Mouse (Mus musculus) midbrain, embryonic 13.5 days (tissue): ENCODE measurements at regions not wholly inside any gene's neighbourhood (a gene's known extent, or its start where the extent isn't known, plus 50 kb on each side); places are given as distances from the start of the nearest gene placed in this dataset.

Experiments used
- ATAC-seq: fragments of 200-750 bp; cut with Nextera tagmentation; 2 replicates; pipeline ENCODE4 v1.8.0; 2017; ENCODE audit warnings: mild to moderate bottlenecking, moderate TSS enrichment, moderate library complexity
- H3K27ac ChIP-seq: fragments of 300-500 bp; sonication (generic); 2 replicates; pipeline ENCODE4 v1.5.1; 2015; ENCODE audit warnings: inconsistent platforms, mild to moderate bottlenecking, moderate library complexity
- H3K27me3 ChIP-seq: fragments of 300-500 bp; sonication (generic); 2 replicates; pipeline ENCODE4 v1.6.1; 2015; ENCODE audit warnings: mild to moderate bottlenecking, inconsistent platforms
- H3K36me3 ChIP-seq: fragments of 300-500 bp; sonication (generic); 2 replicates; pipeline ENCODE4 v1.6.1; 2015; ENCODE audit warnings: mild to moderate bottlenecking, inconsistent platforms
- H3K4me1 ChIP-seq: fragments of 300-500 bp; sonication (generic); replicated peaks from 2 replicates; pipeline ENCODE4 v1.6.1; 2015; ENCODE audit warnings: inconsistent platforms
- H3K4me2 ChIP-seq: fragments of 300-500 bp; sonication (generic); replicated peaks from 2 replicates; pipeline ENCODE4 v1.6.1; 2015; ENCODE audit warnings: moderate library complexity, mild to moderate bottlenecking, inconsistent platforms
- H3K4me3 ChIP-seq: fragments of 300-500 bp; sonication (generic); replicated peaks from 2 replicates; pipeline ENCODE4 v1.5.1; 2015; ENCODE audit warnings: mild to moderate bottlenecking, inconsistent platforms
- H3K9ac ChIP-seq: fragments of 300-500 bp; sonication (generic); replicated peaks from 2 replicates; pipeline ENCODE4 v1.6.1; 2015; ENCODE audit warnings: mild to moderate bottlenecking, inconsistent platforms
- H3K9me3 ChIP-seq: fragments of 300-500 bp; sonication (generic); 2 replicates; pipeline ENCODE4 v1.6.1; 2016; ENCODE audit warnings: mild to moderate bottlenecking, inconsistent platforms
- WGBS: fragments of 180-500 bp; shearing (Covaris S2); methylation state at CpG from one replicate; pipeline ENCODE4 v1.1.7; 2015; 5-methylcytosine and 5-hydroxymethylcytosine counted together

DNA sequence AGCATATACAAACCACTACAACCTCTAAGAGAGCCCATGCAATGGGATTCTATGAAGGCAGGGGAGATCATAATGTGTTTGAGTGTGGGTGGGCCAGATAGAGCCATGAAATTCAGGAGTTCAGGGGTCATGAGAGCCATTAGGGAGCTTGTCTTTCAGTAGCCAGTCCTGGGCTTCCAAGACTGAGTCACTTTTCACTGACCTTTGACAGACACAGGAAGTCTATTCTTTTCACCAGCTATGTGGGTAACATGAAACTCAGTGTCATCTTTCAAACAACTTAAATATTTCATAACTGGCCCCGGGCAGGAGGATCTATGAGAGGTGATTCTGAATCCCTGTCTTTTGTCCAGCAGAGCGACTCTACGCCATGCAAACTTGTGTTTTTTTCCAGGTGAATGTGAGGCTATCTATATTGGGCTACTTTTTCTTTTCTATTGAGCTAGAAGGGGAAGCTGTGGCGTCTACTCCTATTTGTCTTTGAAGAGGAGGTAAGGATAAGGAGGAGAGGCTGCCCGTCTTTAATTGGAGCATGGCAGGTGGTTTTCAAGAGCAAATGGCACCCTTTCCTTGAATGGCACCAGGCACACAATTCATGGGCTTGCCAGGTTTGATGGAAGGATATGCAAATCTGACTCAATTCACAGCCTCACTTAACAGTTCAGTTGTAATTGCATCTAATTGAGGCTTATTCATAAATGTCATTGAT lies 95.6 kb upstream of the Chd2 start:
- no peak overlapping the region for H3K9ac ChIP-seq
- H3K4me3 ChIP-seq, result no peak overlapping the region
- peak; percentile 77 for ATAC-seq
- no peaks in the 10 kb centered on the region for H3K36me3 ChIP-seq
- WGBS, result 52% methylated on average over 5 of the region's 5 CpGs
- H3K27me3 ChIP-seq, result peaks cover 46% of the 10 kb centered on the region
- no peaks in the 10 kb centered on the region for H3K9me3 ChIP-seq
- H3K27ac ChIP-seq, result peak overlapping the region; percentile 41; the same call in 1 of the 2 replicates
- H3K4me2 ChIP-seq, result no peak overlapping the region
- peaks cover 12% of the 10 kb centered on the region for H3K4me1 ChIP-seq

DNA sequence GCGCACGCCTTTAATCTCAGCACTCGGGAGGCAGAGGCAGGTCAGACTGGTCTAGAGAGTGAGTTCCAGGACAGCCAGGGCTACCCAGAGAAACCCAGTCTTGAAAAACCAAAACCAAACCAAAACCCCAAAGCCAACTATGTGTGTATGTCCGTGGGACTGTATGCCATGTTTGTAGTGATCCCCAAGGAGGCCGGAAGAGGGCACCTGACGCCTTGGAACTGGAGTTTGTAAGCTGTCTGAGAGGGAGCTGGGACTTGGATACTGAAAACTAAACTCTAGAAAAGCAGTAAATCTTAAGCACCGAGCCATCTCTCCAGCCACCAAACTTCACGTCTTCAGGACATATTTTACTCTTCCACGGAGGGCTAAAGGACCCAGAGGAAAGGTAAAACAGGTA lies 93.8 kb upstream of the Chd2 start:
- H3K9ac ChIP-seq, result no peak overlapping the region
- no peak for ATAC-seq

DNA sequence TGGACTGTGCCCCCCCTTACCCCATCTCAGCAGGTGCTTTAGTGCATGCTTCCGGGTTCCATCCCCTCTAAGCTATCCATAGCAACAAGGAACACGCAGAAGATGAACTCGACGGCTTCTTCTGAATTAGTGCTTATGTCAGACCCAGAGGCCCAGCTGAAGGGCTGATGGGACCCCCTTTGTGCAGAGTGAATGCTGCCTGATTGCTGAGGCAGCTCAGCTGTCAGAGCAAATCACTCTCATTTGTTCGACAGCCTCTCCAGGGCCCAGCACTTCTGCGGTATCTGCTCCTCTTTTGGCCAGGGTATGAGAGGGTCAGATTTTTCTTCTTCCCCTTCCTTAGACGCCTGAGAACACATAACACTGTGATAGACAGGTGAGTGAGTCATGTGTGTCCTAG lies 89.2 kb upstream of the Chd2 start:
- ATAC-seq, result peak; percentile 75

More for the DNA sequence above, 93.8 kb upstream of the Chd2 start:
- H3K4me2 ChIP-seq, result no peak overlapping the region
- peaks cover 17% of the 10 kb centered on the region for H3K4me1 ChIP-seq
- no peak overlapping the region for H3K4me3 ChIP-seq
- no peaks in the 10 kb centered on the region for H3K36me3 ChIP-seq
- H3K27me3 ChIP-seq, result peaks cover 32% of the 10 kb centered on the region
- H3K9me3 ChIP-seq, result no peaks in the 10 kb centered on the region
- 94% methylated on average over 9 of the region's 9 CpGs for WGBS
- H3K27ac ChIP-seq, result no peak overlapping the region

GRCm38 (mm10) chr7:73629182-73629581 lies 87.6 kb upstream of the Chd2 start:
- no peak for ATAC-seq
- H3K4me1 ChIP-seq, result peaks cover 14% of the 10 kb centered on the region
- peaks cover 23% of the 10 kb centered on the region; the same call in 1 of the 2 replicates for H3K27me3 ChIP-seq
- H3K9ac ChIP-seq, result no peak overlapping the region
- no peak overlapping the region for H3K27ac ChIP-seq
- 96% methylated on average over 2 of the region's 2 CpGs for WGBS
- H3K9me3 ChIP-seq, result no peaks in the 10 kb centered on the region
- H3K36me3 ChIP-seq, result no peaks in the 10 kb centered on the region
- H3K4me2 ChIP-seq, result no peak overlapping the region
- no peak overlapping the region for H3K4me3 ChIP-seq

More for the DNA sequence above, 89.2 kb upstream of the Chd2 start:
- Histone ChIP-seq H3K27ac (no peak overlapping the region), H3K36me3 (no peaks in the 10 kb centered on the region), H3K9ac (no peak overlapping the region), H3K4me3 (no peak overlapping the region), H3K4me2 (no peak overlapping the region), H3K27me3 (peaks cover 23% of the 10 kb centered on the region), H3K4me1 (peaks cover 14% of the 10 kb centered on the region), H3K9me3 (no peaks in the 10 kb centered on the region)
- WGBS, result 8% methylated on average over 7 of the region's 7 CpGs

GRCm38 (mm10) chr7:73628071-73628470 lies 86.4 kb upstream of the Chd2 start:
- no peak overlapping the region for H3K4me2 ChIP-seq
- H3K9ac ChIP-seq, result no peak overlapping the region
- H3K27ac ChIP-seq, result no peak overlapping the region
- peaks cover 23% of the 10 kb centered on the region; the same call in 1 of the 2 replicates for H3K27me3 ChIP-seq
- ATAC-seq, result peak; percentile 83
- no peaks in the 10 kb centered on the region for H3K9me3 ChIP-seq
- peaks cover 14% of the 10 kb centered on the region for H3K4me1 ChIP-seq
- H3K36me3 ChIP-seq, result no peaks in the 10 kb centered on the region
- H3K4me3 ChIP-seq, result no peak overlapping the region
- WGBS, result under 1% methylated on average over 6 of the region's 6 CpGs

GRCm38 (mm10) chr7:73626291-73626690 lies 84.7 kb upstream of the Chd2 start:
- Histone ChIP-seq H3K4me1 (peaks cover 14% of the 10 kb centered on the region), H3K9ac (no peak overlapping the region), H3K4me2 (no peak overlapping the region), H3K27ac (no peak overlapping the region), H3K9me3 (no peaks in the 10 kb centered on the region), H3K4me3 (no peak overlapping the region), H3K36me3 (no peaks in the 10 kb centered on the region), H3K27me3 (peaks cover 18% of the 10 kb centered on the region; the same call in 1 of the 2 replicates)
- ATAC-seq, result no peak
- WGBS, result 82% methylated on average over 7 of the region's 7 CpGs

- peaks cover 18% of the 10 kb centered on the region; the same call in 1 of the 2 replicates for H3K27me3 ChIP-seq
- no peaks in the 10 kb centered on the region for H3K9me3 ChIP-seq
- no peaks in the 10 kb centered on the region for H3K36me3 ChIP-seq
- ATAC-seq, result no peak
- no peak overlapping the region for H3K27ac ChIP-seq
- no peak overlapping the region for H3K4me2 ChIP-seq
- H3K9ac ChIP-seq, result no peak overlapping the region
- H3K4me3 ChIP-seq, result no peak overlapping the region
- H3K4me1 ChIP-seq, result peaks cover 11% of the 10 kb centered on the region
These were observed 84.0 kb upstream of the Chd2 start for GRCm38 (mm10) chr7:73625651-73626050.

DNA sequence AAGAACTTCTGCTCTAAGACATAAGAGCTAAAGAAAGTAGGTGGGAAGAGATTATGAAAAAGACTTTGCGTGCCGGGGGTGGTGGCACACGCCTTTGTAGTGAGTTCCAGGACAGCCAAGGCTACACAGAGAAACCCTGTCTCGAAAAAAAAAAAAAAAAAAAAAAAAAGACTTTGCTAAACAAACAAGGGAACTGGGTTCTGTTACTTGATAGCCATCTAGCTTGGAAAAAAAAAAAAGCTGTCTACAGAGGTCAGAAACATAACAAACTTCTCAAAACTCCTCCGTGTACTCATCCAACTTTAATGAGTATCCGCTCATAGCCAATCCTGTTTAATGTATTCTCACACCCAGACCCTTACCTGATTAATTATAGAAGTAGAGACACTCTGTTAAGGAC lies 83.4 kb upstream of the Chd2 start:
- Histone ChIP-seq H3K27ac (no peak overlapping the region), H3K9ac (no peak overlapping the region), H3K4me1 (peaks cover 5% of the 10 kb centered on the region; the same call in 1 of the 2 replicates), H3K36me3 (no peaks in the 10 kb centered on the region), H3K4me2 (no peak overlapping the region), H3K27me3 (peaks cover 18% of the 10 kb centered on the region; the same call in 1 of the 2 replicates), H3K9me3 (no peaks in the 10 kb centered on the region), H3K4me3 (no peak overlapping the region)
- no peak for ATAC-seq
- 80% methylated on average over 6 of the region's 6 CpGs for WGBS

- Histone ChIP-seq H3K27me3 (peaks cover 13% of the 10 kb centered on the region; the same call in 1 of the 2 replicates), H3K9me3 (no peaks in the 10 kb centered on the region), H3K4me2 (no peak overlapping the region), H3K27ac (no peak overlapping the region), H3K36me3 (no peaks in the 10 kb centered on the region), H3K4me1 (peaks cover 7% of the 10 kb centered on the region; the same call in 1 of the 2 replicates), H3K4me3 (no peak overlapping the region), H3K9ac (no peak overlapping the region)
- 88% methylated on average over 3 of the region's 3 CpGs for WGBS
- ATAC-seq, result no peak
These were observed 82.5 kb upstream of the Chd2 start for GRCm38 (mm10) chr7:73624093-73624600.

DNA sequence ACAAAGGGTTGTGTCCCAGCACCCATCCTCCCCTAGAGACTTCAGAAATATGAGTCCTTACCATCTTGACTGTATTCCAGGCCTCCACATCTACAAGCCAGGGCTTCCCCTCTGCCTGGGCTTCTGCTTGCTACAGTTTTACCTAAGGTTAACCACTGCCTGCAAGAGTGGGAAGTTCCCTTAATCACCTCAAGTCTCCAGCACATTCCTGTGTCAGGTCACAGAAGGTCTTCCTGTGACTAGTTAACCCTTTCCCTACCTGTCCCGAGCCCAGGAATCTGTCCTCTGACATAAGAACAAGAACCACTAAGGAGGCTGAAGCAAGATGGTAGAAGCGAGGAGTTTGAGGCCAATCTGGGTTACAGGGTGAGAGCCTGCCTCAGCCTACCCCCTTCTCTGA lies 80.8 kb upstream of the Chd2 start:
- Histone ChIP-seq H3K9ac (no peak overlapping the region), H3K9me3 (no peaks in the 10 kb centered on the region), H3K4me3 (no peak overlapping the region), H3K27ac (no peak overlapping the region), H3K4me1 (peaks cover 7% of the 10 kb centered on the region), H3K36me3 (no peaks in the 10 kb centered on the region), H3K27me3 (0 out of 2 replicates have a peak, but pooled peaks cover 6% of the 10 kb centered on the region), H3K4me2 (no peak overlapping the region)
- ATAC-seq, result no peak
- 87% methylated on average over 2 of the region's 2 CpGs for WGBS

DNA sequence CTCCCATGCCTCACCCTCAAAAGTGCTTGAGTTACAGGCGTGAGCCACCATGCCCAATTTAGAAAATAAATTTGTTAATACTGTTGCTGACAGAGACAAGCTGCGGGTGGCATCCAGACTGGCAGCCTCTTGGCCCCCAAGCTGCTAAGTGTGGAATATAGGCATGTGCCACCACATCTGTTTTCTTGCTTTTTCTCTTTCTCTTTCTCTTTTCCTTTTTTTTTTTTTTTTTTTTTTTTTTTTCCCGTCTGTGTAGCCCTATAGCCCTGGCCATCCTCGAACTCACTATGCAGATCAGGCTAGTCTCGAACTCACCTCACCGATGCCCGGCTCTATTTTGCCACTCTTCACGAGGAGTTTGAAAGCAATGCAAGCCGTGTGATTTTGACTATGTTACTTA lies 78.7 kb upstream of the Chd2 start:
- H3K27ac ChIP-seq, result peak overlapping the region; percentile 19; the same call in 1 of the 2 replicates
- no peak overlapping the region for H3K4me2 ChIP-seq
- no peaks in the 10 kb centered on the region for H3K36me3 ChIP-seq
- ATAC-seq, result no peak
- H3K27me3 ChIP-seq, result no peaks in the 10 kb centered on the region
- 96% methylated on average over 9 of the region's 9 CpGs for WGBS
- H3K9me3 ChIP-seq, result no peaks in the 10 kb centered on the region
- H3K4me1 ChIP-seq, result peaks cover 26% of the 10 kb centered on the region
- no peak overlapping the region for H3K4me3 ChIP-seq
- no peak overlapping the region for H3K9ac ChIP-seq

GRCm38 (mm10) chr7:73618758-73619416 lies 77.3 kb upstream of the Chd2 start:
- no peak for ATAC-seq
- Histone ChIP-seq H3K9me3 (no peaks in the 10 kb centered on the region), H3K4me3 (peak overlapping the region; percentile 62), H3K9ac (peak overlapping the region; percentile 91), H3K4me1 (peaks cover 32% of the 10 kb centered on the region), H3K36me3 (no peaks in the 10 kb centered on the region), H3K4me2 (peak overlapping the region; percentile 78), H3K27ac (peak overlapping the region; percentile 100), H3K27me3 (no peaks in the 10 kb centered on the region)
- 15% methylated on average over 25 of the region's 25 CpGs for WGBS
